Comparison of ENCODE assay signal across 24 mouse cellular contexts in genomic region chr4:26709964-26710363, GRCm38 (mm10).
DNase-seq lines count a peak whose midpoint lies in the region; ATAC-seq lines count a peak whose summit lies in the region.
"Had no signal": no experiment of that assay in that cellular context is flagged by ENCODE, and none has a peak within 500 bp of the region (broad histone marks: within the 10 kb centered on the region; RNA-seq: fewer than 3 reads in every experiment).

No protein-coding gene starts in this region.

- intact Hi-C loops in left cerebral cortex, postnatal 36 days (cut with DNase I): no loop called here
- intact Hi-C loops in gastrocnemius, postnatal 14 days (cut with DNase I; ENCODE audit: low total_unique reads): no loop called here

- 51% methylated on average over 1 of the region's 1 CpGs for WGBS in embryonic facial prominence, embryonic 14.5 days
- WGBS in embryonic facial prominence, embryonic 10.5 days: 77% methylated on average over 1 of the region's 1 CpGs

- no peaks in the 10 kb centered on the region for H3K4me1 ChIP-seq in embryonic facial prominence, embryonic 14.5 days (ENCODE audit: control insufficient read depth, insufficient read depth, low read length)
- no peaks in the 10 kb centered on the region for H3K4me1 ChIP-seq in embryonic facial prominence, embryonic 10.5 days
- H3K4me1 ChIP-seq: heart, embryonic 13.5 days; hindbrain, embryonic 10.5 days; kidney, embryonic 15.5 days; liver, embryonic 15.5 days had no signal

- no peaks in the 10 kb centered on the region for H3K36me3 ChIP-seq in embryonic facial prominence, embryonic 14.5 days (ENCODE audit: control insufficient read depth, insufficient read depth, low read length)
- no peaks in the 10 kb centered on the region for H3K36me3 ChIP-seq in embryonic facial prominence, embryonic 10.5 days (replicated peaks)
- H3K36me3 ChIP-seq: heart, embryonic 13.5 days; hindbrain, embryonic 10.5 days; kidney, embryonic 15.5 days; liver, embryonic 15.5 days had no signal

- peak; percentile 22 for DNase-seq in embryonic facial prominence, embryonic 14.5 days (ENCODE audit: low spot score)
- DNase-seq in embryonic facial prominence, embryonic 10.5 days (ENCODE audit: low spot score): no peak
- peak; percentile 27 for DNase-seq in layer of hippocampus, adult 11-12 months (ENCODE audit: low spot score)
- DNase-seq in layer of hippocampus, postnatal 36 days: no peak
- peak; percentile 40 to 43 for DNase-seq in left cerebral cortex, adult 9 months (ENCODE audit: low spot score in 2 of 2)
- no peak for DNase-seq in left cerebral cortex, postnatal 36 days (ENCODE audit: low spot score in 2 of 2)
- DNase-seq in brain, adult 2 months (ENCODE audit: low read depth, low spot score): peak; percentile 84
- DNase-seq in gastrocnemius, postnatal 14 days: no peak
- DNase-seq: adrenal gland, adult 2 months; cerebellum, adult 8-10 months; cerebellum, postnatal 25 days; heart, postnatal 10 days; kidney, adult 18-20 months; kidney, postnatal 25 days; lung, postnatal 14 days; midbrain, embryonic 14.5 days had no signal

- no peak overlapping the region for H3K9ac ChIP-seq in embryonic facial prominence, embryonic 14.5 days (ENCODE audit: low read depth, low read length)
- H3K9ac ChIP-seq: heart, embryonic 13.5 days; kidney, embryonic 15.5 days; liver, embryonic 15.5 days; lung, embryonic 14.5 days had no signal

- no peak for ATAC-seq in embryonic facial prominence, embryonic 14.5 days (ENCODE audit: low read depth)
- ATAC-seq: activated CD4-positive, CD25-positive, alpha-beta regulatory T cell, adult 4 months; hindbrain, embryonic 16.5 days had no signal

- H3K27ac ChIP-seq in embryonic facial prominence, embryonic 14.5 days (replicated peaks; ENCODE audit: low read depth, low read length): no peak overlapping the region
- no peak overlapping the region for H3K27ac ChIP-seq in embryonic facial prominence, embryonic 10.5 days (replicated peaks)
- H3K27ac ChIP-seq: heart, embryonic 13.5 days; hindbrain, embryonic 10.5 days; kidney, embryonic 15.5 days; liver, embryonic 15.5 days had no signal

- H3K27me3 ChIP-seq in embryonic facial prominence, embryonic 14.5 days (replicated peaks; ENCODE audit: control insufficient read depth, insufficient read depth, low read length): no peaks in the 10 kb centered on the region
- no peaks in the 10 kb centered on the region for H3K27me3 ChIP-seq in embryonic facial prominence, embryonic 10.5 days (replicated peaks; ENCODE audit: low read depth, poor library complexity, severe bottlenecking)
- H3K27me3 ChIP-seq: CH12.LX; heart, embryonic 13.5 days; kidney, embryonic 15.5 days; liver, embryonic 15.5 days had no signal

- no peak overlapping the region for H3K4me2 ChIP-seq in embryonic facial prominence, embryonic 14.5 days (ENCODE audit: low read depth, low read length)
- H3K4me2 ChIP-seq: heart, embryonic 13.5 days; kidney, embryonic 15.5 days; liver, embryonic 15.5 days; lung, embryonic 14.5 days had no signal

- H3K4me3 ChIP-seq in embryonic facial prominence, embryonic 14.5 days (ENCODE audit: low read depth, low read length): no peak overlapping the region
- no peak overlapping the region for H3K4me3 ChIP-seq in embryonic facial prominence, embryonic 10.5 days
- H3K4me3 ChIP-seq: heart, embryonic 13.5 days; hindbrain, embryonic 10.5 days; kidney, embryonic 15.5 days; liver, embryonic 15.5 days had no signal

- no peaks in the 10 kb centered on the region for H3K9me3 ChIP-seq in embryonic facial prominence, embryonic 14.5 days (ENCODE audit: control insufficient read depth, low read length)
- no peaks in the 10 kb centered on the region for H3K9me3 ChIP-seq in embryonic facial prominence, embryonic 10.5 days
- H3K9me3 ChIP-seq: heart, embryonic 13.5 days; hindbrain, embryonic 10.5 days; kidney, embryonic 15.5 days; liver, embryonic 15.5 days had no signal

Comparison
In these comparisons a context has a peak if more than half of its experiments do, and no peak if none do; other contexts are left out.
1. DNase-seq: peak in embryonic facial prominence, embryonic 14.5 days (single experiment), layer of hippocampus, adult 11-12 months (single experiment), left cerebral cortex, adult 9 months (2 of 2) and brain, adult 2 months (single experiment); none in embryonic facial prominence, embryonic 10.5 days (single experiment), layer of hippocampus, postnatal 36 days (0 of 2), left cerebral cortex, postnatal 36 days (0 of 2) and gastrocnemius, postnatal 14 days (single experiment).